Mouse (Mus musculus): ENCODE measurements around the gene Oit1. TPM values are rescaled to one million over a fixed set of nuclear protein-coding genes. Genes with fewer than 3 reads are reported as not detected.

Gene Oit1
- 0.21 TPM in 1 of 2 replicates, not detected in the other for polyA plus RNA-seq (2016; fragmentation: Nextera tagmentation; extraction: Ambion mirVana)

- Histone ChIP-seq H3K9me3 (peaks cover 3% of the 10 kb centered on the region; the same call in 1 of the 2 replicates), H3K27me3 (ENCODE audit: insufficient read depth, poor library complexity, severe bottlenecking) (no peaks in the 10 kb centered on the region), H3K36me3 (no peaks in the 10 kb centered on the region), H3K4me1 (replicated peaks) (no peaks in the 10 kb centered on the region; the same call in 1 of the 2 replicates), H3K27ac (no peak within 1 kb of the TSS), H3K4me3 (no peak within 1 kb of the TSS)
- DNase-seq (ENCODE audit: low spot score) = no peak
- WGBS = 66% methylated on average over 8 of the region's 8 CpGs
Observed at GRCm38 (mm10) chr14:8378685-8379313, at the start of gene Oit1. TSS of gene Oit1 (minus strand) at chr14:8378754.

GRCm38 (mm10) chr14:8422833-8423232 is 44.3 kb upstream of the Oit1 start:
- Histone ChIP-seq H3K36me3 (no peaks in the 10 kb centered on the region), H3K27ac (no peak overlapping the region), H3K4me1 (replicated peaks) (peaks cover 12% of the 10 kb centered on the region), H3K9me3 (no peaks in the 10 kb centered on the region), H3K27me3 (ENCODE audit: insufficient read depth, poor library complexity, severe bottlenecking) (no peaks in the 10 kb centered on the region), H3K4me3 (no peak overlapping the region)
- no peak for DNase-seq (ENCODE audit: low spot score)
- 77% methylated on average over 3 of the region's 3 CpGs for WGBS

- no peaks in the 10 kb centered on the region for H3K27me3 ChIP-seq (ENCODE audit: insufficient read depth, poor library complexity, severe bottlenecking)
- H3K36me3 ChIP-seq = no peaks in the 10 kb centered on the region
- H3K4me3 ChIP-seq = no peak overlapping the region
- no peaks in the 10 kb centered on the region for H3K9me3 ChIP-seq
- peak; percentile 25 for DNase-seq (ENCODE audit: low spot score)
- 38% methylated on average over 10 of the region's 10 CpGs for WGBS
- peaks cover 12% of the 10 kb centered on the region for H3K4me1 ChIP-seq (replicated peaks)
- H3K27ac ChIP-seq = peak overlapping the region; percentile 53
Observed at GRCm38 (mm10) chr14:8421199-8421787, 42.7 kb upstream of the Oit1 start.

- no peaks in the 10 kb centered on the region for H3K27me3 ChIP-seq (ENCODE audit: insufficient read depth, poor library complexity, severe bottlenecking)
- H3K27ac ChIP-seq = no peak overlapping the region
- H3K4me1 ChIP-seq (replicated peaks) = peaks cover 12% of the 10 kb centered on the region
- H3K9me3 ChIP-seq = no peaks in the 10 kb centered on the region
- no peaks in the 10 kb centered on the region for H3K36me3 ChIP-seq
- DNase-seq (ENCODE audit: low spot score) = no peak
- 71% methylated on average over 3 of the region's 3 CpGs for WGBS
- no peak overlapping the region for H3K4me3 ChIP-seq
Observed at GRCm38 (mm10) chr14:8418610-8419009, 40.1 kb upstream of the Oit1 start.

- Histone ChIP-seq H3K4me1 (replicated peaks) (0 out of 2 replicates have a peak, but pooled peaks cover 3% of the 10 kb centered on the region), H3K27ac (no peak overlapping the region), H3K36me3 (no peaks in the 10 kb centered on the region), H3K9me3 (no peaks in the 10 kb centered on the region), H3K4me3 (no peak overlapping the region), H3K27me3 (ENCODE audit: insufficient read depth, poor library complexity, severe bottlenecking) (no peaks in the 10 kb centered on the region)
- no peak for DNase-seq (ENCODE audit: low spot score)
- 67% methylated on average over 6 of the region's 6 CpGs for WGBS
Observed at GRCm38 (mm10) chr14:8405946-8406345, 27.4 kb upstream of the Oit1 start.

- no peaks in the 10 kb centered on the region for H3K36me3 ChIP-seq
- no peaks in the 10 kb centered on the region for H3K9me3 ChIP-seq
- no peaks in the 10 kb centered on the region for H3K27me3 ChIP-seq (ENCODE audit: insufficient read depth, poor library complexity, severe bottlenecking)
- H3K4me1 ChIP-seq (replicated peaks) = 0 out of 2 replicates have a peak, but pooled peaks cover 3% of the 10 kb centered on the region
- WGBS = 67% methylated on average over 3 of the region's 3 CpGs
- no peak overlapping the region for H3K4me3 ChIP-seq
- H3K27ac ChIP-seq = no peak overlapping the region
- DNase-seq (ENCODE audit: low spot score) = no peak
Observed at GRCm38 (mm10) chr14:8403310-8403709, 24.8 kb upstream of the Oit1 start.

- no peaks in the 10 kb centered on the region for H3K27me3 ChIP-seq (ENCODE audit: insufficient read depth, poor library complexity, severe bottlenecking)
- H3K9me3 ChIP-seq = no peaks in the 10 kb centered on the region
- H3K36me3 ChIP-seq = no peaks in the 10 kb centered on the region
- no peak for DNase-seq (ENCODE audit: low spot score)
- H3K4me3 ChIP-seq = no peak overlapping the region
- no peaks in the 10 kb centered on the region for H3K4me1 ChIP-seq (replicated peaks)
- no peak overlapping the region for H3K27ac ChIP-seq
Observed at GRCm38 (mm10) chr14:8398507-8398906, 20.0 kb upstream of the Oit1 start.

GRCm38 (mm10) chr14:8395690-8396287 is 17.2 kb upstream of the Oit1 start:
- no peak overlapping the region for H3K27ac ChIP-seq
- WGBS = 90% methylated on average over 7 of the region's 7 CpGs
- no peaks in the 10 kb centered on the region for H3K27me3 ChIP-seq (ENCODE audit: insufficient read depth, poor library complexity, severe bottlenecking)
- H3K36me3 ChIP-seq = no peaks in the 10 kb centered on the region
- no peaks in the 10 kb centered on the region for H3K9me3 ChIP-seq
- H3K4me3 ChIP-seq = no peak overlapping the region
- H3K4me1 ChIP-seq (replicated peaks) = no peaks in the 10 kb centered on the region
- no peak for DNase-seq (ENCODE audit: low spot score)

GRCm38 (mm10) chr14:8392181-8392825 is 13.7 kb upstream of the Oit1 start:
- DNase-seq (ENCODE audit: low spot score) = no peak
- no peaks in the 10 kb centered on the region for H3K4me1 ChIP-seq (replicated peaks)
- no peaks in the 10 kb centered on the region for H3K27me3 ChIP-seq (ENCODE audit: insufficient read depth, poor library complexity, severe bottlenecking)
- H3K4me3 ChIP-seq = no peak overlapping the region
- H3K36me3 ChIP-seq = no peaks in the 10 kb centered on the region
- no peaks in the 10 kb centered on the region for H3K9me3 ChIP-seq
- H3K27ac ChIP-seq = no peak overlapping the region
- WGBS = 64% methylated on average over 6 of the region's 6 CpGs

- WGBS = 80% methylated on average over 4 of the region's 4 CpGs
- H3K36me3 ChIP-seq = no peaks in the 10 kb centered on the region
- no peaks in the 10 kb centered on the region for H3K27me3 ChIP-seq (ENCODE audit: insufficient read depth, poor library complexity, severe bottlenecking)
- H3K9me3 ChIP-seq = no peaks in the 10 kb centered on the region
- H3K4me3 ChIP-seq = no peak overlapping the region
- peaks cover 42% of the 10 kb centered on the region for H3K4me1 ChIP-seq (replicated peaks)
- no peak for DNase-seq (ENCODE audit: low spot score)
- H3K27ac ChIP-seq = peak overlapping the region; percentile 30; the same call in 1 of the 2 replicates
Observed at GRCm38 (mm10) chr14:8369394-8369793, 9.2 kb downstream of the Oit1 start.

GRCm38 (mm10) chr14:8368900-8369299 is 9.7 kb downstream of the Oit1 start:
- H3K9me3 ChIP-seq = no peaks in the 10 kb centered on the region
- no peaks in the 10 kb centered on the region for H3K27me3 ChIP-seq (ENCODE audit: insufficient read depth, poor library complexity, severe bottlenecking)
- no peak overlapping the region for H3K4me3 ChIP-seq
- peak overlapping the region; percentile 30; the same call in 1 of the 2 replicates for H3K27ac ChIP-seq
- no peak for DNase-seq (ENCODE audit: low spot score)
- WGBS = 73% methylated on average over 1 of the region's 1 CpGs
- peaks cover 42% of the 10 kb centered on the region for H3K4me1 ChIP-seq (replicated peaks)
- no peaks in the 10 kb centered on the region for H3K36me3 ChIP-seq

- WGBS = 33% methylated on average over 4 of the region's 4 CpGs
- H3K4me3 ChIP-seq = no peak overlapping the region
- no peaks in the 10 kb centered on the region for H3K9me3 ChIP-seq
- DNase-seq (ENCODE audit: low spot score) = peak; percentile 35
- H3K36me3 ChIP-seq = no peaks in the 10 kb centered on the region
- H3K27ac ChIP-seq = peak overlapping the region; percentile 78
- no peaks in the 10 kb centered on the region for H3K27me3 ChIP-seq (ENCODE audit: insufficient read depth, poor library complexity, severe bottlenecking)
- H3K4me1 ChIP-seq (replicated peaks) = peaks cover 42% of the 10 kb centered on the region
Observed at GRCm38 (mm10) chr14:8367727-8368520, 10.6 kb downstream of the Oit1 start.
